Mouse (Mus musculus) C2C12 (cell line): ENCODE results near the gene Mbnl1.

Source experiments
- CEBPB ChIP-seq: IDR thresholded peaks from one replicate; pipeline ENCODE4 v1.6.1; 2011; ENCODE audit warnings: low read depth, mild to moderate bottlenecking, control low read depth, moderate library complexity
- CTCF ChIP-seq: IDR thresholded peaks from one replicate; pipeline ENCODE4 v1.5.1; 2011; ENCODE audit not compliant: control insufficient read depth, insufficient read depth, insufficient read length
- MAX ChIP-seq: IDR thresholded peaks from one replicate; pipeline ENCODE4 v1.6.1; 2011; ENCODE audit warnings: mild to moderate bottlenecking, control low read depth
- USF1 ChIP-seq: IDR thresholded peaks from one replicate; pipeline ENCODE4 v1.6.1; 2011; ENCODE audit warnings: low read depth, mild to moderate bottlenecking, control low read depth, moderate library complexity

GRCm38 (mm10) chr3:60498646-60499045 lies 26.0 kb downstream of the Mbnl1 start:
- no peak for TF ChIP-seq CTCF
- no peak for TF ChIP-seq CEBPB
- TF ChIP-seq MAX, result no peak
- TF ChIP-seq USF1, result no peak
